Mouse (Mus musculus): ENCODE data around the gene Adamts18. TPM values are rescaled to one million over a fixed set of nuclear protein-coding genes. Genes with fewer than 3 reads are reported as not detected.

Adamts18 gene
- polyA plus RNA-seq, 1 experiment from 2014 or later, result 2.3 TPM

GRCm38 (mm10) chr8:113665951-113666350 lies 182.6 kb downstream of the Adamts18 start:
- no peak overlapping the region for H3K27ac ChIP-seq
- 0 out of 2 replicates have a peak, but pooled peaks cover 4% of the 10 kb centered on the region for H3K4me1 ChIP-seq (replicated peaks; ENCODE audit: control insufficient read depth, insufficient read depth, low read length)
- no peak overlapping the region for H3K4me3 ChIP-seq (replicated peaks; ENCODE audit: low read length)
- no peaks in the 10 kb centered on the region for H3K36me3 ChIP-seq (replicated peaks; ENCODE audit: control insufficient read depth, insufficient read depth)
- 72% methylated on average over 8 of the region's 8 CpGs for WGBS
- H3K27me3 ChIP-seq (ENCODE audit: control insufficient read depth, insufficient read depth, low read length), result no peaks in the 10 kb centered on the region
- no peaks in the 10 kb centered on the region for H3K9me3 ChIP-seq (ENCODE audit: control insufficient read depth, low read length)
- no peak overlapping the region for H3K4me2 ChIP-seq (replicated peaks)
- DNase-seq (ENCODE audit: low spot score), result no peak
- no peak overlapping the region for H3K9ac ChIP-seq
- no peak for ATAC-seq (ENCODE audit: low FRiP score)

GRCm38 (mm10) chr8:113665036-113665435 lies 183.5 kb downstream of the Adamts18 start:
- Histone ChIP-seq H3K27ac (no peak overlapping the region), H3K4me2 (replicated peaks) (no peak overlapping the region), H3K9me3 (ENCODE audit: control insufficient read depth, low read length) (no peaks in the 10 kb centered on the region), H3K4me3 (replicated peaks; ENCODE audit: low read length) (no peak overlapping the region), H3K27me3 (ENCODE audit: control insufficient read depth, insufficient read depth, low read length) (no peaks in the 10 kb centered on the region), H3K4me1 (replicated peaks; ENCODE audit: control insufficient read depth, insufficient read depth, low read length) (0 out of 2 replicates have a peak, but pooled peaks cover 4% of the 10 kb centered on the region), H3K9ac (no peak overlapping the region), H3K36me3 (replicated peaks; ENCODE audit: control insufficient read depth, insufficient read depth) (no peaks in the 10 kb centered on the region)
- no peak for DNase-seq (ENCODE audit: low spot score)
- 48% methylated on average over 4 of the region's 4 CpGs for WGBS
- ATAC-seq (ENCODE audit: low FRiP score), result peak; percentile 59; the same call in 1 of the 2 replicates

- H3K9ac ChIP-seq, result no peak overlapping the region
- ATAC-seq (ENCODE audit: low FRiP score), result peak; percentile 89
- 0 out of 2 replicates have a peak, but pooled peaks cover 4% of the 10 kb centered on the region for H3K4me1 ChIP-seq (replicated peaks; ENCODE audit: control insufficient read depth, insufficient read depth, low read length)
- no peaks in the 10 kb centered on the region for H3K36me3 ChIP-seq (replicated peaks; ENCODE audit: control insufficient read depth, insufficient read depth)
- 11% methylated on average over 2 of the region's 2 CpGs for WGBS
- no peak overlapping the region for H3K4me2 ChIP-seq (replicated peaks)
- DNase-seq (ENCODE audit: low spot score), result peak; percentile 97
- no peak overlapping the region for H3K27ac ChIP-seq
- no peaks in the 10 kb centered on the region for H3K27me3 ChIP-seq (ENCODE audit: control insufficient read depth, insufficient read depth, low read length)
- H3K4me3 ChIP-seq (replicated peaks; ENCODE audit: low read length), result no peak overlapping the region
- H3K9me3 ChIP-seq (ENCODE audit: control insufficient read depth, low read length), result no peaks in the 10 kb centered on the region
Measured at GRCm38 (mm10) chr8:113664544-113664943, 184.0 kb downstream of the Adamts18 start.

GRCm38 (mm10) chr8:113660128-113660527 lies 188.4 kb downstream of the Adamts18 start:
- no peak overlapping the region for H3K9ac ChIP-seq
- 0 out of 2 replicates have a peak, but pooled peaks cover 4% of the 10 kb centered on the region for H3K4me1 ChIP-seq (replicated peaks; ENCODE audit: control insufficient read depth, insufficient read depth, low read length)
- no peaks in the 10 kb centered on the region for H3K9me3 ChIP-seq (ENCODE audit: control insufficient read depth, low read length)
- H3K27me3 ChIP-seq (ENCODE audit: control insufficient read depth, insufficient read depth, low read length), result no peaks in the 10 kb centered on the region
- no peaks in the 10 kb centered on the region for H3K36me3 ChIP-seq (replicated peaks; ENCODE audit: control insufficient read depth, insufficient read depth)
- H3K27ac ChIP-seq, result no peak overlapping the region
- DNase-seq (ENCODE audit: low spot score) (no peak), ATAC-seq (ENCODE audit: low FRiP score) (no peak)
- no peak overlapping the region for H3K4me3 ChIP-seq (replicated peaks; ENCODE audit: low read length)
- no peak overlapping the region for H3K4me2 ChIP-seq (replicated peaks)
- WGBS, result 96% methylated on average over 1 of the region's 1 CpGs

- DNase-seq (ENCODE audit: low spot score) (no peak), ATAC-seq (ENCODE audit: low FRiP score) (no peak)
- WGBS, result 81% methylated on average over 11 of the region's 11 CpGs
- Histone ChIP-seq H3K27me3 (ENCODE audit: control insufficient read depth, insufficient read depth, low read length) (no peaks in the 10 kb centered on the region), H3K4me2 (replicated peaks) (no peak overlapping the region), H3K9me3 (ENCODE audit: control insufficient read depth, low read length) (no peaks in the 10 kb centered on the region), H3K4me3 (replicated peaks; ENCODE audit: low read length) (no peak overlapping the region), H3K36me3 (replicated peaks; ENCODE audit: control insufficient read depth, insufficient read depth) (no peaks in the 10 kb centered on the region), H3K27ac (no peak overlapping the region), H3K9ac (no peak overlapping the region), H3K4me1 (replicated peaks; ENCODE audit: control insufficient read depth, insufficient read depth, low read length) (no peaks in the 10 kb centered on the region)
Measured at GRCm38 (mm10) chr8:113656681-113657298, 191.7 kb downstream of the Adamts18 start.

GRCm38 (mm10) chr8:113656154-113656553 lies 192.4 kb downstream of the Adamts18 start:
- Histone ChIP-seq H3K27ac (no peak overlapping the region), H3K36me3 (replicated peaks; ENCODE audit: control insufficient read depth, insufficient read depth) (no peaks in the 10 kb centered on the region), H3K27me3 (ENCODE audit: control insufficient read depth, insufficient read depth, low read length) (no peaks in the 10 kb centered on the region), H3K4me2 (replicated peaks) (no peak overlapping the region), H3K4me1 (replicated peaks; ENCODE audit: control insufficient read depth, insufficient read depth, low read length) (no peaks in the 10 kb centered on the region), H3K9ac (no peak overlapping the region), H3K9me3 (ENCODE audit: control insufficient read depth, low read length) (no peaks in the 10 kb centered on the region), H3K4me3 (replicated peaks; ENCODE audit: low read length) (no peak overlapping the region)
- 94% methylated on average over 5 of the region's 5 CpGs for WGBS
- ATAC-seq (ENCODE audit: low FRiP score) (no peak), DNase-seq (ENCODE audit: low spot score) (no peak)

- DNase-seq (ENCODE audit: low spot score), result no peak
- H3K4me3 ChIP-seq (replicated peaks; ENCODE audit: low read length), result no peak overlapping the region
- H3K27ac ChIP-seq, result no peak overlapping the region
- 71% methylated on average over 4 of the region's 4 CpGs for WGBS
- H3K4me1 ChIP-seq (replicated peaks; ENCODE audit: control insufficient read depth, insufficient read depth, low read length), result no peaks in the 10 kb centered on the region
- H3K9ac ChIP-seq, result no peak overlapping the region
- no peaks in the 10 kb centered on the region for H3K9me3 ChIP-seq (ENCODE audit: control insufficient read depth, low read length)
- no peak overlapping the region for H3K4me2 ChIP-seq (replicated peaks)
- H3K27me3 ChIP-seq (ENCODE audit: control insufficient read depth, insufficient read depth, low read length), result no peaks in the 10 kb centered on the region
- no peaks in the 10 kb centered on the region for H3K36me3 ChIP-seq (replicated peaks; ENCODE audit: control insufficient read depth, insufficient read depth)
- ATAC-seq (ENCODE audit: low FRiP score), result no peak
Measured at GRCm38 (mm10) chr8:113653151-113653550, 195.4 kb downstream of the Adamts18 start.

GRCm38 (mm10) chr8:113652450-113652849 lies 196.1 kb downstream of the Adamts18 start:
- Histone ChIP-seq H3K4me3 (replicated peaks; ENCODE audit: low read length) (no peak overlapping the region), H3K9me3 (ENCODE audit: control insufficient read depth, low read length) (no peaks in the 10 kb centered on the region), H3K9ac (no peak overlapping the region), H3K4me2 (replicated peaks) (no peak overlapping the region), H3K27me3 (ENCODE audit: control insufficient read depth, insufficient read depth, low read length) (no peaks in the 10 kb centered on the region), H3K27ac (no peak overlapping the region), H3K4me1 (replicated peaks; ENCODE audit: control insufficient read depth, insufficient read depth, low read length) (no peaks in the 10 kb centered on the region), H3K36me3 (replicated peaks; ENCODE audit: control insufficient read depth, insufficient read depth) (no peaks in the 10 kb centered on the region)
- ATAC-seq (ENCODE audit: low FRiP score) (no peak), DNase-seq (ENCODE audit: low spot score) (no peak)
- WGBS, result 88% methylated on average over 12 of the region's 12 CpGs
